Mouse (Mus musculus) midbrain, embryonic 15.5 days (tissue): Measurements from ENCODE around the gene Gprc5a. TPM values are rescaled to one million over a fixed set of nuclear protein-coding genes. Genes with fewer than 3 reads are reported as not detected.

Experiments used
- ATAC-seq: fragments of 200-750 bp; cut with Nextera tagmentation; replicated peaks from 2 replicates; pipeline ENCODE4 v1.8.0; 2017; ENCODE audit warnings: moderate TSS enrichment
- H3K27ac ChIP-seq: fragments of 300-500 bp; sonication (generic); 2 replicates; pipeline ENCODE4 v1.5.1; 2015; ENCODE audit warnings: mild to moderate bottlenecking, inconsistent platforms
- H3K27me3 ChIP-seq: fragments of 300-500 bp; sonication (generic); replicated peaks from 2 replicates; pipeline ENCODE4 v1.6.1; 2015; ENCODE audit warnings: inconsistent platforms
- H3K36me3 ChIP-seq: fragments of 300-500 bp; sonication (generic); replicated peaks from 2 replicates; pipeline ENCODE4 v1.6.1; 2015; ENCODE audit warnings: inconsistent platforms
- H3K4me1 ChIP-seq: fragments of 300-500 bp; sonication (generic); 2 replicates; pipeline ENCODE4 v1.6.1; 2015; ENCODE audit warnings: inconsistent platforms
- H3K4me2 ChIP-seq: fragments of 300-500 bp; sonication (generic); 2 replicates; pipeline ENCODE4 v1.6.1; 2015; ENCODE audit warnings: inconsistent platforms, mild to moderate bottlenecking, moderate library complexity
- H3K4me3 ChIP-seq: fragments of 300-500 bp; sonication (generic); 2 replicates; pipeline ENCODE4 v1.5.1; 2015; ENCODE audit warnings: mild to moderate bottlenecking, inconsistent platforms
- H3K9ac ChIP-seq: fragments of 300-500 bp; sonication (generic); 2 replicates; pipeline ENCODE4 v1.6.1; 2015; ENCODE audit warnings: mild to moderate bottlenecking, inconsistent platforms
- H3K9me3 ChIP-seq: fragments of 300-500 bp; sonication (generic); 2 replicates; pipeline ENCODE4 v1.6.1; 2016; ENCODE audit warnings: inconsistent platforms
- WGBS: fragments of 180-500 bp; shearing (Covaris S2); methylation state at CpG from one replicate; pipeline ENCODE4 v1.1.7; 2015; ENCODE audit warnings: mixed read lengths; 5-methylcytosine and 5-hydroxymethylcytosine counted together
- polyA plus RNA-seq: library from polyadenylated mRNA; unstranded; fragments of >200 nt; fragmentation: Nextera tagmentation; extraction: Ambion mirVana; gene quantifications from 2 replicates; pipeline ENCODE4 v1.2.1, GENCODE M21; 2015

Gene Gprc5a
- polyA plus RNA-seq, 1 experiment from 2014 or later: 0.65 TPM

- Histone ChIP-seq H3K4me3 (no peak overlapping the region), H3K4me2 (no peak overlapping the region), H3K27ac (no peak overlapping the region), H3K36me3 (no peaks in the 10 kb centered on the region), H3K9ac (no peak overlapping the region), H3K4me1 (0 out of 2 replicates have a peak, but pooled peaks cover 6% of the 10 kb centered on the region), H3K27me3 (peaks cover 9% of the 10 kb centered on the region), H3K9me3 (no peaks in the 10 kb centered on the region)
- WGBS: 14% methylated on average over 6 of the region's 6 CpGs
- ATAC-seq: no peak
Measured at GRCm38 (mm10) chr6:135113114-135113436, 47.6 kb downstream of the Gprc5a start.

- Histone ChIP-seq H3K9ac (no peak overlapping the region), H3K36me3 (no peaks in the 10 kb centered on the region), H3K9me3 (no peaks in the 10 kb centered on the region), H3K27me3 (peaks cover 9% of the 10 kb centered on the region), H3K27ac (no peak overlapping the region), H3K4me2 (no peak overlapping the region), H3K4me1 (0 out of 2 replicates have a peak, but pooled peaks cover 6% of the 10 kb centered on the region), H3K4me3 (no peak overlapping the region)
- WGBS: 96% methylated on average over 8 of the region's 8 CpGs
- no peak for ATAC-seq
Measured at GRCm38 (mm10) chr6:135116479-135116878, 51.0 kb downstream of the Gprc5a start.

DNA sequence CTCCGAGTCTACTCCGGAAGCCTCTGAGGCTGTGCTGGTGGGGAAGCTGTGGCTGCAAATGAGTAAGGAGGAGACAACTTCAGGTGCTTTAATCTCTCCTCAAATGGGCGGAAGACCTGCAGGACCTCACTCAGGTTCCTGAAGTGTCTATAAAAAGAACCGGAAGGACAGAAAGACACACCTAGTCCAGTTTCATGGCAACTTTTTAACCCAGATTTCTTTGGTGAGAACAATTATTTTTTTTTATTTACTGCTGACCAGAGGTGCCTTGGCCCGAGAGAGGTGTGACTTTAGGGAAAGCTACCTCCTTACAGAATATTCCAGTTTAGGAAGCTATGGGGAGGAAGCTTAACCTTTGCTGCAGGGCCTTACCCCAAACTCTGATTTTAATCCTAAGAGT is 52.7 kb downstream of the Gprc5a start, which contains the start of gene Gprc5d:
TSS of gene Gprc5d (minus strand) at position 101 of the 400 bp plus-strand sequence.
- H3K27me3 ChIP-seq: peaks cover 9% of the 10 kb centered on the region
- no peak for ATAC-seq
- no peak within 1 kb of the TSS for H3K9ac ChIP-seq
- H3K9me3 ChIP-seq: no peaks in the 10 kb centered on the region
- WGBS: 92% methylated on average over 5 of the region's 5 CpGs
- H3K36me3 ChIP-seq: no peaks in the 10 kb centered on the region
- no peak within 1 kb of the TSS for H3K4me2 ChIP-seq
- no peak within 1 kb of the TSS for H3K4me3 ChIP-seq
- H3K4me1 ChIP-seq: 0 out of 2 replicates have a peak, but pooled peaks cover 2% of the 10 kb centered on the region
- H3K27ac ChIP-seq: no peak within 1 kb of the TSS

GRCm38 (mm10) chr6:135124755-135125380 is 59.4 kb downstream of the Gprc5a start:
- WGBS: 35% methylated on average over 5 of the region's 5 CpGs

DNA sequence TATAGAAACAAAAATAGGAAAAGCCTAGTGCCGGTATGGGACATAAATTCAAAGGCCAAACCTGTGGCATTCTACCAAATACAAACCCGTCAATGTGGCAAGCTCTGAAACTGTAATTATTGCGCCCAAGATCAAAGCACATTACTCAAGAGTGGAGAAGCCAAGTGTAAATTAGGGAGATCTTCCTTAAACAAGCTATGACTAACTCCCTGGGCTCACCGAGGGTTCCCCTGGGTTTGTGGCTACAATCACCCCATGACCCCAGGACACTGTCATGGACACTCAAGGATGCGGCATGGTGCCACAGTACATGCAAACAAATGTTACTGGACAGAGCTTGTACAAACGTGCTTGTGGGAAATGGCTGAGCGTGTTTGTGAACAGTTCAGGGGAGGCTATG is 67.6 kb downstream of the Gprc5a start:
- Histone ChIP-seq H3K4me2 (no peak overlapping the region), H3K9me3 (no peaks in the 10 kb centered on the region), H3K36me3 (no peaks in the 10 kb centered on the region), H3K9ac (no peak overlapping the region), H3K27me3 (peaks cover 3% of the 10 kb centered on the region; the same call in 1 of the 2 replicates), H3K4me1 (no peaks in the 10 kb centered on the region), H3K4me3 (no peak overlapping the region), H3K27ac (no peak overlapping the region)
- 85% methylated on average over 7 of the region's 7 CpGs for WGBS
- no peak for ATAC-seq

More at GRCm38 (mm10) chr6:135124755-135125380, 59.4 kb downstream of the Gprc5a start:
- Histone ChIP-seq H3K4me1 (no peaks in the 10 kb centered on the region), H3K9me3 (no peaks in the 10 kb centered on the region), H3K36me3 (no peaks in the 10 kb centered on the region), H3K27me3 (0 out of 2 replicates have a peak, but pooled peaks cover 3% of the 10 kb centered on the region), H3K4me3 (no peak overlapping the region), H3K4me2 (no peak overlapping the region), H3K27ac (no peak overlapping the region), H3K9ac (no peak overlapping the region)
- no peak for ATAC-seq

DNA sequence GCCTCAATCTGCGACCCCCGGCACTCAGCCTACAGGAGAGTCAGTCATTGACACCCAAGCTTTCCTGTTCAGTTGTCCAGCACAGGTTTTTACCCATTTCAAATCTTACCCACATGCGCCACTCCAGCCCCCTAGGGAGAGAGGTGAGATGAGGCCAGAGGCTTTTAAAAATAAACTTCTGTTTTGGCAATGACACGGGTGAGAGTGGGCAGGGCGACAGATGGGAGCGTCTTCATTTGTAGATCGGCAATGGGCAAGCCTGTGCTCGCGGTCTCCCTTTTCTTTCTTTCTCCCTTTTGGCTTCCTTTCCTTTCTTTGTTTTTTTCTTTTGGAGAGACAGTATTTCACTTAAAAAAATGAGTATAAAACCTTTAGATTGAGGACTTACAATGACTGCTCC is 68.0 kb downstream of the Gprc5a start:
- no peaks in the 10 kb centered on the region for H3K4me1 ChIP-seq
- H3K9me3 ChIP-seq: no peaks in the 10 kb centered on the region
- H3K27me3 ChIP-seq: peaks cover 2% of the 10 kb centered on the region; the same call in 1 of the 2 replicates
- no peak overlapping the region for H3K4me2 ChIP-seq
- H3K27ac ChIP-seq: no peak overlapping the region
- no peaks in the 10 kb centered on the region for H3K36me3 ChIP-seq
- H3K9ac ChIP-seq: no peak overlapping the region
- ATAC-seq: no peak
- WGBS: 92% methylated on average over 9 of the region's 9 CpGs
- H3K4me3 ChIP-seq: no peak overlapping the region

Other genes with a start within 250 kb of the Gprc5a start
- 4.6 and 5.6 TPM in 2 replicates for gene Crebl2, start 235.5 kb upstream of the Gprc5a start, polyA plus RNA-seq
- 40.1 and 44.0 TPM in 2 replicates for gene Gpr19, start 167.1 kb upstream of the Gprc5a start, polyA plus RNA-seq
- gene Cdkn1b, start 145.2 kb upstream of the Gprc5a start, polyA plus RNA-seq: 24.4 and 25.3 TPM in 2 replicates
- 3.9 and 4.4 TPM in 2 replicates for gene Apold1, start 83.9 kb upstream of the Gprc5a start, polyA plus RNA-seq
- gene Ddx47, start 54.0 kb upstream of the Gprc5a start, polyA plus RNA-seq: 76.2 and 77.9 TPM in 2 replicates
- gene Gprc5d, start 52.6 kb downstream of the Gprc5a start, polyA plus RNA-seq: not detected in 2 replicates
- gene Fam234b, start 132.3 kb downstream of the Gprc5a start, polyA plus RNA-seq: 110 and 117 TPM in 2 replicates
- 4.7 and 6.1 TPM in 2 replicates for gene Hebp1, start 132.4 kb downstream of the Gprc5a start, polyA plus RNA-seq
- 0.19 TPM in 1 of 2 replicates, not detected in the other for gene Gsg1, start 188.7 kb downstream of the Gprc5a start, polyA plus RNA-seq
- not detected in 2 replicates for gene Pbp2, start 244.8 kb downstream of the Gprc5a start, polyA plus RNA-seq